Mouse (Mus musculus) adrenal gland, adult 8-10 months (tissue): Measurements from ENCODE around the gene 6030468B19Rik. TPM values are rescaled to one million over a fixed set of nuclear protein-coding genes. Genes with fewer than 3 reads are reported as not detected.
A peak's percentile ranks its signal among the peaks of the same experiment; 100 is the strongest.
"Not testable (repeated sequence)": the region's sequence is repeated elsewhere in the genome, so short reads cannot be mapped to it uniquely, and the experiment has no call there.

Source experiments
- DNase-seq: peaks from one replicate; pipeline ENCODE4 v3.0.0; 2022
- total RNA-seq, 4 experiments: library from RNA; stranded (reverse); gene quantifications; 2 replicates each; pipeline ENCODE4 v1.2.4; 2022

6030468B19Rik gene
- total RNA-seq, 4 experiments from 2014 or later: not detected

GRCm38 (mm10) chr11:117779434-117780198, 17.8 kb upstream of the 6030468B19Rik start:
- peak; percentile 73 for DNase-seq

GRCm38 (mm10) chr11:117780199-117780515, 17.3 kb upstream of the 6030468B19Rik start:
- no peak for DNase-seq

- peak; percentile 92 for DNase-seq
These were observed 16.8 kb upstream of the 6030468B19Rik start for GRCm38 (mm10) chr11:117780582-117781111.

GRCm38 (mm10) chr11:117781199-117781821, 16.1 kb upstream of the 6030468B19Rik start:
- peak; percentile 90 for DNase-seq

- DNase-seq: no peak
These were observed 15.3 kb upstream of the 6030468B19Rik start, which contains the start of the genes Tmc8 and Tmc6 for GRCm38 (mm10) chr11:117781993-117782704. Tmc8 (plus strand) TSS chr11:117782076. Tmc6 (minus strand) TSS chr11:117782198.

- no peak for DNase-seq
These were observed 14.8 kb upstream of the 6030468B19Rik start for GRCm38 (mm10) chr11:117782705-117783034.

- DNase-seq: no peak
These were observed 14.4 kb upstream of the 6030468B19Rik start for GRCm38 (mm10) chr11:117783089-117783488.

- no peak for DNase-seq
These were observed 13.7 kb upstream of the 6030468B19Rik start for GRCm38 (mm10) chr11:117783683-117784309.

GRCm38 (mm10) chr11:117786294-117786693, 11.2 kb upstream of the 6030468B19Rik start:
- DNase-seq: no peak

- DNase-seq: not testable (repeated sequence)
These were observed 9.0 kb upstream of the 6030468B19Rik start for GRCm38 (mm10) chr11:117788481-117788880.

- DNase-seq: no peak
These were observed 7.2 kb upstream of the 6030468B19Rik start for GRCm38 (mm10) chr11:117790286-117790685.

- DNase-seq: no peak
These were observed 6.6 kb upstream of the 6030468B19Rik start for GRCm38 (mm10) chr11:117790703-117791440.

GRCm38 (mm10) chr11:117791441-117791761, 6.1 kb upstream of the 6030468B19Rik start:
- DNase-seq: no peak

- DNase-seq: no peak
These were observed 5.1 kb upstream of the 6030468B19Rik start for GRCm38 (mm10) chr11:117792281-117792888.

GRCm38 (mm10) chr11:117794035-117794551, 3.4 kb upstream of the 6030468B19Rik start:
- no peak for DNase-seq

GRCm38 (mm10) chr11:117796954-117797353, 506 bp upstream of the 6030468B19Rik start:
- no peak for DNase-seq

GRCm38 (mm10) chr11:117798160-117798541, 691 bp downstream of the 6030468B19Rik start:
- DNase-seq: no peak

- no peak for DNase-seq
These were observed 1.7 kb downstream of the 6030468B19Rik start for GRCm38 (mm10) chr11:117799174-117799573.

GRCm38 (mm10) chr11:117800038-117800437, 2.6 kb downstream of the 6030468B19Rik start:
- no peak for DNase-seq

- DNase-seq: no peak
These were observed 4.2 kb downstream of the 6030468B19Rik start for GRCm38 (mm10) chr11:117801650-117802049.

- DNase-seq: no peak
These were observed 5.8 kb downstream of the 6030468B19Rik start for GRCm38 (mm10) chr11:117803166-117803688.
